Mouse (Mus musculus): ENCODE data around the gene Dhrs3. TPM values are rescaled to one million over a fixed set of nuclear protein-coding genes. Genes with fewer than 3 reads are reported as not detected.

The Dhrs3 gene
- polyA plus RNA-seq, 1 experiment from 2014 or later, result 140 TPM

DNA sequence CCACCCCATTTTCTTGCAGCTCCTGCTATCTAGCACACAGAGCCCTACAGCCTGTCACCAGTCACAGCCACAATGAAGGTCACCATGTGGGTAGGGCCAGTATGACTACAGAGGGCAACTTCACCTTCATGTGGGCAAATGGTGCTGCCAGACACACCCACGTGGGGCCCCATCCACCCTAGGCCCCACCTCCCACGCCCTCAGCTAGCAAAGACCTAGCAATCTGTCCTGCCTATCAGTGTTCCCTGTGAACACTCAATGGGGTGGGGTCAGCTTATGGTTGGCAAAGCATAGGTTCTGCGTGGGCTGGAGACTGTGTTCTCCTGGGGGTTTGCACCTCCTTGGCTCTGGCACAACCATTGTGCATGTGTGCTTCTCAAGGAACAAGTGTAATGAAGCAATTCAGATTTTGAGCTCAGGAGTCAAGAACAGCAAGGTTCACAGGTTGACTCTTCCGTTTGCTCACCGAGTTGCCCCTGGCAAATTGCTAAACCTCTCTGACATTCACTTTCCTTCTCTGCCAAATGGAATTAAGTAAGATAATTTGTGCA lies 9.0 kb downstream of the Dhrs3 start:
- H3K27ac ChIP-seq, result no peak overlapping the region
- 77% methylated on average over 5 of the region's 5 CpGs for WGBS
- peaks cover 77% of the 10 kb centered on the region for H3K36me3 ChIP-seq

DNA sequence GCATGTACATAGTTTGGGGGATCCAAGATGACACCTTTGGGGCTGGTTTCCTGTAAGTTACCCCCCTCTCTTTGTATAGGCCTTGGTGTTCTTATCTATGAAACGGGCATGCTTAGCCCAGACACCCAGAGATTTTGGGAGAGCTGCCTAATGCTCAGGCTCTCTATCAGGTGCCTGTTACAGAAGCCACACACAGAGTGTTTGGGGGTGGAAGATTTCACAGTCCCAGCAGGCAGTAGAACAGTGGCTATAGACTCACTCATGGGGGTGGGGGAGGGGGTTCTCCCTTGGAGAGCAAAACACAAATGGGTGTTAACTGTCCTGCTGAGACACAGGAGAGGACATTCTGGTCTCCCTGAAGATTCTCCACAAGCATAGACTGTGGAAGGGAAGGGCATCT lies 10.5 kb downstream of the Dhrs3 start:
- WGBS, result 96% methylated on average over 1 of the region's 1 CpGs
- Histone ChIP-seq H3K4me2 (replicated peaks) (no peak overlapping the region), H3K4me1 (peaks cover 31% of the 10 kb centered on the region), H3K36me3 (peaks cover 87% of the 10 kb centered on the region), H3K27me3 (no peaks in the 10 kb centered on the region), H3K9me3 (no peaks in the 10 kb centered on the region), H3K9ac (no peak overlapping the region), H3K27ac (no peak overlapping the region; the same call in 1 of the 2 replicates), H3K4me3 (no peak overlapping the region)
- ATAC-seq (ENCODE audit: low FRiP score, low read depth), result no peak

More for the DNA sequence above, 9.0 kb downstream of the Dhrs3 start:
- H3K9ac ChIP-seq, result no peak overlapping the region
- H3K9me3 ChIP-seq, result no peaks in the 10 kb centered on the region
- H3K27me3 ChIP-seq, result no peaks in the 10 kb centered on the region
- no peak overlapping the region for H3K4me2 ChIP-seq (replicated peaks)
- peaks cover 37% of the 10 kb centered on the region for H3K4me1 ChIP-seq
- ATAC-seq (ENCODE audit: low FRiP score, low read depth), result no peak
- no peak overlapping the region for H3K4me3 ChIP-seq

- H3K9me3 ChIP-seq, result no peaks in the 10 kb centered on the region
- no peak overlapping the region for H3K4me2 ChIP-seq (replicated peaks)
- peaks cover 85% of the 10 kb centered on the region for H3K36me3 ChIP-seq
- no peak overlapping the region for H3K4me3 ChIP-seq
- H3K9ac ChIP-seq, result no peak overlapping the region
- no peak overlapping the region for H3K27ac ChIP-seq
- H3K4me1 ChIP-seq, result peaks cover 25% of the 10 kb centered on the region
- WGBS, result 47% methylated on average over 3 of the region's 3 CpGs
- no peaks in the 10 kb centered on the region for H3K27me3 ChIP-seq
- no peak for ATAC-seq (ENCODE audit: low FRiP score, low read depth)
These were observed 11.3 kb downstream of the Dhrs3 start for GRCm38 (mm10) chr4:144903932-144904331.

DNA sequence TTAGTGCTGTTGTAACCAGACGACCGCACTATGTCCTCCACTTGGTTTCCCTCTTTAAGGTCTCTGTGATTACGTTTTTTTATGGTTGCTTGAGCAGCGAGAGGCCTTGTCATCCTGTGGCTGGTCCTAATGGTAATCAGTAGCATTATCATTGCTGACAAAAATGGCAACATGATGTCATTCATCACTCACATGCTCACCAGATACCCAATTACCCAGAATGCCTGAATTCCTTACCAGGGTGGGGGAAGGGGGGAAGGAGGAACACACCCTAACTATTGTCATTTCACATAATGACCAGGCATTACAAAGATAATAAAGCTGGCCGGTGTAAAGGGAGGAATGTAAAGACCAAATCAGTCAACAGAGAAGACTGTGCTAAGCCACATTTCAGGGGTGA lies 12.5 kb downstream of the Dhrs3 start:
- no peak for ATAC-seq (ENCODE audit: low FRiP score, low read depth)

GRCm38 (mm10) chr4:144906001-144906889 lies 13.6 kb downstream of the Dhrs3 start:
- H3K27ac ChIP-seq, result no peak overlapping the region
- 82% methylated on average over 8 of the region's 8 CpGs for WGBS
- no peak overlapping the region for H3K9ac ChIP-seq
- H3K4me3 ChIP-seq, result no peak overlapping the region
- peaks cover 25% of the 10 kb centered on the region for H3K4me1 ChIP-seq
- no peak overlapping the region for H3K4me2 ChIP-seq (replicated peaks)
- H3K36me3 ChIP-seq, result peaks cover 74% of the 10 kb centered on the region
- no peak for ATAC-seq (ENCODE audit: low FRiP score, low read depth)
- no peaks in the 10 kb centered on the region for H3K27me3 ChIP-seq
- no peaks in the 10 kb centered on the region for H3K9me3 ChIP-seq

More for the DNA sequence above, 12.5 kb downstream of the Dhrs3 start:
- Histone ChIP-seq H3K4me1 (peaks cover 25% of the 10 kb centered on the region), H3K4me2 (replicated peaks) (no peak overlapping the region), H3K4me3 (no peak overlapping the region), H3K9me3 (no peaks in the 10 kb centered on the region), H3K27me3 (no peaks in the 10 kb centered on the region), H3K36me3 (peaks cover 74% of the 10 kb centered on the region), H3K27ac (no peak overlapping the region), H3K9ac (no peak overlapping the region)
- WGBS, result 64% methylated on average over 5 of the region's 5 CpGs

- Histone ChIP-seq H3K4me2 (replicated peaks) (no peak overlapping the region), H3K27me3 (no peaks in the 10 kb centered on the region), H3K9me3 (no peaks in the 10 kb centered on the region), H3K27ac (no peak overlapping the region), H3K4me1 (peaks cover 25% of the 10 kb centered on the region), H3K9ac (no peak overlapping the region), H3K4me3 (no peak overlapping the region), H3K36me3 (peaks cover 71% of the 10 kb centered on the region)
- WGBS, result 74% methylated on average over 4 of the region's 4 CpGs
- no peak for ATAC-seq (ENCODE audit: low FRiP score, low read depth)
These were observed 14.5 kb downstream of the Dhrs3 start for GRCm38 (mm10) chr4:144906978-144907703.

DNA sequence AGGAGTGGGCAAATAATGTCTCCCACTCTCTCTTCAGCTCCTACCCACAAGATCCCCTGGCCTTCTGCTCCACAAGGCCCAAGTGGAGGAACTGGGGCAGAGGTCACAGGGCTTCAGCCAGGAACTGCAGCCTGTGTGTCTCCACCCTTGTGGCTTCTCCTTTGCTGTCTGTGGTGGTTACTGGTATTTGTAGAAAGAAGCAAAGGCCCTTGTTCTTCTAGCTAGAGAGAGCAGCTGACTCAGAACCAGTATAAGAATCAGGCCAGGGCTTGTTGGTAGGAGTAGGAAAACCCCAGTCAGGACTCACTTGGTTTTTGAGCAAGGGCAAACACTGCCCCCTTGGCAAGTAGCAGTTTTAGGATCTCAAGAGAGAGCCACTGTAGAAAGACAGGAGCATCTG lies 16.2 kb downstream of the Dhrs3 start:
- Histone ChIP-seq H3K27ac (no peak overlapping the region), H3K36me3 (peaks cover 65% of the 10 kb centered on the region), H3K9me3 (no peaks in the 10 kb centered on the region), H3K9ac (no peak overlapping the region), H3K4me1 (peaks cover 20% of the 10 kb centered on the region), H3K27me3 (no peaks in the 10 kb centered on the region), H3K4me2 (replicated peaks) (no peak overlapping the region), H3K4me3 (no peak overlapping the region)
- ATAC-seq (ENCODE audit: low FRiP score, low read depth), result no peak

DNA sequence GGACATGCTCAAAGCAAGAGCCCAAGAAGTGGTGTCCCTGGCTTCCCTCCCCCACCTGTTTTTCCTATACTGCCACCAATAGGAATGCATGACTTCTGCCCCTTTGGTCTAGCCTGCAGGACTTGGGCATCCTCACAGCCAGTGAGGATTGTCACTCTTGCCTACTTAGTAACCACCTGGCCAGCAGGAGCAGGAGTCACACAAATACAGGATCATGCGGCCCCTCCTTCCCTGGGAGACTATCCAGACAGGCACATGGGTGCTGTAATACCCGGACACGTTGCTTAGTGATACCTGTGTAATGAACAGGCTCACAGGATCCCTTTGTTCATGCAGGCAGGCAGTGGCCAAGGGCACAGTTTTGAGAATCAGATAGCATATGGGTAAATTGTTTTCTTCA lies 17.7 kb downstream of the Dhrs3 start:
- H3K9ac ChIP-seq, result no peak overlapping the region
- H3K36me3 ChIP-seq, result peaks cover 59% of the 10 kb centered on the region
- no peak overlapping the region for H3K27ac ChIP-seq
- H3K9me3 ChIP-seq, result no peaks in the 10 kb centered on the region
- no peak overlapping the region for H3K4me3 ChIP-seq
- ATAC-seq (ENCODE audit: low FRiP score, low read depth), result no peak
- WGBS, result 77% methylated on average over 3 of the region's 3 CpGs
- no peak overlapping the region for H3K4me2 ChIP-seq (replicated peaks)
- peaks cover 17% of the 10 kb centered on the region; the same call in 1 of the 2 replicates for H3K4me1 ChIP-seq
- no peaks in the 10 kb centered on the region for H3K27me3 ChIP-seq

DNA sequence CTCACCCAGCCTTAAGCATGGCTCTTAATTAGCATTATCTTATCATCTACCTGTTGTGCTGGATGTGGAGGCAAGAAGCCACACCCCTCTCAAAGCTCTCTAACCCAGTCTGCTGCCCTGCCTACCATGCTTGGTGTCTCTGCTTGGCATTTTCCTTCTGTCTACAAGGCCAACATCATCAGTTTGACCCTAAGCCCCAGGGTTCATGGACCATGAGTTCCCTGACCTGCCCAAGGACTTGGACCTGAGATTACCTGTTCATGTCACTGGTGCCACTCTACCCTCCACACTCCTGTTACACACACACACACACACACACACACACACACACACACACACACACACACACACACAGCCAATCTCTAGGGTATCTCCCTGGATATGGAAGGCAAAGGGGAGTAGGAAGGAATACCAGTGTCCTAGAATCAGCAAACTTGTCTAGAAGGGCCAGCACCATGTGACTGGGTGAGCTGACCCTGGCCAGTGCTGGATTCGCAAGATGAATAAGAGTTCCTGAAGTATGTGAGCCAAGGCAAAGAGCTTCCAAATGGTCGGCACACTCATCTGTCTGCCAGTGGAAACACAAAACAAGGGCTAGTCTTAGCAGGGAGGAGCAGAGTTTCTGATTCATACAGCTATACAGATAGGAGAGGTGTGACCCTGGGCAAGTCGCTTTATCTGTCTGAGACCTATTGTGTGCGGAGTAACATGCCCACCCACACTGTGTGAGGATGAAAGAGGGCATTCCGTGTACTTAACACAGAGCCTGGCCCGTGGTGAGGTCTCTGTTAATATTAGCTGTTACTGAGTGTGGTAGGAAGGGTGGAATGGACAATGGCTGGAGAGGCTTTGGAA lies 20.9 kb downstream of the Dhrs3 start:
- WGBS, result 91% methylated on average over 6 of the region's 6 CpGs
- Histone ChIP-seq H3K9me3 (no peaks in the 10 kb centered on the region), H3K36me3 (peaks cover 58% of the 10 kb centered on the region), H3K27me3 (no peaks in the 10 kb centered on the region), H3K4me1 (no peaks in the 10 kb centered on the region), H3K4me2 (replicated peaks) (no peak overlapping the region), H3K4me3 (no peak overlapping the region), H3K27ac (no peak overlapping the region), H3K9ac (no peak overlapping the region)
- ATAC-seq (ENCODE audit: low FRiP score, low read depth), result no peak

- Histone ChIP-seq H3K27me3 (no peaks in the 10 kb centered on the region), H3K27ac (no peak overlapping the region), H3K9ac (no peak overlapping the region), H3K36me3 (peaks cover 72% of the 10 kb centered on the region), H3K9me3 (no peaks in the 10 kb centered on the region), H3K4me1 (no peaks in the 10 kb centered on the region), H3K4me3 (no peak overlapping the region), H3K4me2 (replicated peaks) (no peak overlapping the region)
- 86% methylated on average over 6 of the region's 6 CpGs for WGBS
- no peak for ATAC-seq (ENCODE audit: low FRiP score, low read depth)
These were observed 23.9 kb downstream of the Dhrs3 start for GRCm38 (mm10) chr4:144916520-144916919.

DNA sequence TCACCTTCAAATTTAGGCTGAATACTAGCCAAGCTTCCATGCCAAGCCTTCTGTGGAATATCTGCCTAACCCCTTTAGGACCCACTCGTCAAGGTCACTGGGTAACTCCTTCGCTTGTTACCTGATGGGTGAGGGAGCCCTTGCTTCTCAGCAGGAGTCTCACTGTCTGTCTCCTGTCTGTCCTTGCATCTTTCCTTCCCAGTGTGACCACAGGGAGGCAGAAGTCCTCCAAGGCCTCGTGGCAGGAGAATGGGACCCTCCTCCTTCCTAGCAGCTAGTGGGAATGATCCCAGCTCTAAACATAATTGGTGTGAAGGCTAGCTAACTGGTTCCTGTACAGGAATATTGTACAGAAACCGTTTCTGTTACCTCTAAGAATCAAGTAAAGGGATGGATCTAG lies 24.5 kb downstream of the Dhrs3 start:
- no peak for ATAC-seq (ENCODE audit: low FRiP score, low read depth)
- Histone ChIP-seq H3K36me3 (peaks cover 74% of the 10 kb centered on the region), H3K4me1 (no peaks in the 10 kb centered on the region)

More for the DNA sequence above, 24.5 kb downstream of the Dhrs3 start:
- no peak overlapping the region for H3K9ac ChIP-seq
- H3K9me3 ChIP-seq, result no peaks in the 10 kb centered on the region
- H3K4me3 ChIP-seq, result no peak overlapping the region
- 67% methylated on average over 4 of the region's 4 CpGs for WGBS
- no peak overlapping the region for H3K4me2 ChIP-seq (replicated peaks)
- no peak overlapping the region for H3K27ac ChIP-seq
- H3K27me3 ChIP-seq, result no peaks in the 10 kb centered on the region
